Mouse (Mus musculus): ENCODE data around the gene Mogs.

Mogs gene

DNA sequence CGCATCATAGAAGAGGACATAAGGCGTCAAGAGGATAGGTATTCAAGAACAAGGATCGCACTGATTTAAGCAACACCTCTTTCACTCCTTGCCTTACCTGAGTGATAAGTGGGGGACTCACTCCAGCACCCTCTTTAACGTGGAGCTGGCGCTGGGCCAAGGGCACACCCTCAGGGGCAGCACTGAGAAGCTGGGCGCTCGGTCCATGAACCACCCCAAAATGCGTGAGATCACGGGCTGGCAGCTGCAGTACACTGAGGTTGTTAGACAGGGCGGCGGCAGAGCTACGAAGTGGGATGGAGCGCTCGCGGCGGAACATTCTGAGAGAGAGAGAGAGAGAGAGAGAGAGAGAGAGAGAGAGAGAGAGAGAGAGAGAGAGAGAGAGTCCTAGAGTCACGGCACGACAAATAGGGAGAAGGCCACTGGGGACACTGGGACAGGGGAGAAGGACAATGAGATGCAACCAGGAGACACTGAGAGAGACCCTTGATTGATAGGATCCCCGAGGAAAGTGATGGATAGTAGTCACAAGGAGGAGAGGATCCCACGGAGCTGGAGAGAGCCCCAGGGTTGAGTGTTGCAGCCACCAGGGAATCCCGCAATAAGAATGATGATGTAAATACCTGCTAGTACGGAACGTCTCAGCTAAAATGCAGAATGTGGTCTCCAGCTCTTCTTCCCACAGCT lies 40.4 kb downstream of the Mogs start:
- DNase-seq, result peak; percentile 33 to 68

DNA sequence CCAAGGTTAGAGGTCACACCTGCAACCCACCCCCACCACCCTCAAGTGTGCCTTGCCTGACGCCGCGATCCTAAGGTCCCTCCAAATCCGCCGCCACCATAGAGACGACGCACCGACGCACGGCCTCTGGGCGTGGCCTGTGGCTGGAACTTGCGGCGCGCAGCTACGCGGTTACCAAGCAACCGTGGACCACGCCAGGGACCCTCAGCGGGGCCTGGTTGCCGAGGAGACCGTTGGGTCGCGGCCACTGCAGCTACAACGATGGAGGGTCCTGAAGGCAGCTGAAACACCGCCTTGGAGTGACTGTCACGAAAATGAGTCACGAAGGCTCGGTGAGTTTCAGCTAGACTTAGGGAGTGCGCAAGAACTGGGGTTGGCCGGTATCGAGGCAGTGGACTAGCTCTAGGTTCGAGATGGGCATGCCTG lies 41.0 kb downstream of the Mogs start, which contains the start of the genes Wdr54 and 1700003E16Rik:
Wdr54 (minus strand) TSS at position 139 of the 426 bp plus-strand sequence.
1700003E16Rik (plus strand) TSS at position 146 of the 426 bp plus-strand sequence.
- DNase-seq, result peak; percentile 86

DNA sequence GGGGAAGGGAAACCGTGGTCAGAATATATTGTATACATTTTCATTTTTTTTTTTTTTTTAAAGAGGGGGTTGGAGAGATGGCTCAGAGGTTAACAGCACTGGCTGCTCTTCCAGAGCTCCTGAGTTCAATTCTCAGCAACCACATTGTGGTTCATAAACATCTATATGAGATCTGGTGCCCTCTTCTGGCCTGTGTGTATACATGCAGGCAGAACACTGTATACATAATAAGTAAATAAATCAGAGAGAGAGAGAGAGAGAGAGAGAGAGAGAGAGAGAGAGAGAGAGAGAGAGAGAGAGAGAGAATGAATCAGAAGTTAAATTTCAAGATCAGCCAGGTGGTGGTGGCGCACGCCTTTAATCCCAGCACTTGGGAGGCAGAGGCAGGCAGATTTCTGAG lies 44.2 kb downstream of the Mogs start:
- DNase-seq, result peak; percentile 58 to 70

- DNase-seq, result no peak
Observed at GRCm38 (mm10) chr6:83161442-83161841, 46.1 kb downstream of the Mogs start.

- peak; percentile 38 to 41 for DNase-seq
Observed at GRCm38 (mm10) chr6:83161921-83162641, 46.8 kb downstream of the Mogs start.

GRCm38 (mm10) chr6:83162701-83163100 lies 47.4 kb downstream of the Mogs start:
- DNase-seq, result peak; percentile 87 to 88

GRCm38 (mm10) chr6:83165026-83165606 lies 49.8 kb downstream of the Mogs start:
- DNase-seq, result no peak

- peak; percentile 97 to 98 for DNase-seq
Observed at GRCm38 (mm10) chr6:83165607-83166242, 50.4 kb downstream of the Mogs start, which contains the start of gene Dctn1. TSS of gene Dctn1 (plus strand) at chr6:83165920.

DNA sequence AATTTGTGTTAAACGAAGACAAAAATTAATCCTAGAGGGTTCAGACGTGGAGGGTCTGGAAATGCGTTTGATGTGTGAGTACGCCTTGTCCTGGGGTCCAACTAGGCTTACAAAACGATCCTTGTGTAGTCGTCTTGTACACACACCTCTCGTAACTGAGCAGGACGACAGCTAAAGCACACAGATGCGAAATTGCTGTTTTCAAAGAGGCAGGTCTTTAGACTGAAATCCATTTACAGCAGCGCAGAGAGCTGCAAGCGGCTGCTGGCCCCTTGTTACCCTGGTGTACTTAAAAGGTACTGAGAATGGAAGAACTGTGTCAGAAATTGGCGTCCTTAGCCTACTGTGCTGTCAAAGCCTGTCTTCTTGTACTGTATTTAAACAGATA lies 50.9 kb downstream of the Mogs start:
- DNase-seq, result no peak
